Mouse (Mus musculus) lung, postnatal 0 days (tissue): ENCODE data around the gene Tnik. TPM values are rescaled to one million over a fixed set of nuclear protein-coding genes. Genes with fewer than 3 reads are reported as not detected.
A peak's percentile ranks its signal among the peaks of the same experiment; 100 is the strongest.

ENCODE experiments used
- ATAC-seq: fragments of 200-750 bp; cut with Nextera tagmentation; 2 replicates; pipeline ENCODE4 v1.8.0; 2017; ENCODE audit warnings: moderate library complexity
- DNase-seq: peaks from one replicate; pipeline ENCODE4 v3.0.0-alpha.2; 2016; ENCODE audit warnings: low spot score
- H3K27ac ChIP-seq: fragments of 300-500 bp; sonication (generic); 2 replicates; pipeline ENCODE4 v1.5.1; 2014; ENCODE audit warnings: antibody characterized with exemption, mild to moderate bottlenecking, low read length, mixed read lengths
- H3K27me3 ChIP-seq: fragments of 300-500 bp; sonication (generic); replicated peaks from 2 replicates; pipeline ENCODE4 v1.6.1; 2014; ENCODE audit warnings: low read length, mixed read lengths; ENCODE audit not compliant: insufficient read depth
- H3K36me3 ChIP-seq: fragments of 300-500 bp; sonication (generic); 2 replicates; pipeline ENCODE4 v1.6.1; 2014; ENCODE audit warnings: low read length, mixed read lengths; ENCODE audit not compliant: insufficient read depth
- H3K4me1 ChIP-seq: fragments of 300-500 bp; sonication (generic); 2 replicates; pipeline ENCODE4 v1.6.1; 2014; ENCODE audit warnings: antibody characterized with exemption, low read depth, low read length, mixed read lengths; ENCODE audit not compliant: insufficient read depth
- H3K4me2 ChIP-seq: fragments of 300-500 bp; sonication (generic); replicated peaks from 2 replicates; pipeline ENCODE4 v1.6.1; 2014; ENCODE audit warnings: low read depth, mild to moderate bottlenecking, low read length, moderate library complexity, mixed read lengths
- H3K4me3 ChIP-seq: fragments of 300-500 bp; sonication (generic); 2 replicates; pipeline ENCODE4 v1.5.1; 2014; ENCODE audit warnings: low read depth, low read length
- H3K9ac ChIP-seq: fragments of 300-500 bp; sonication (generic); replicated peaks from 2 replicates; pipeline ENCODE4 v1.6.1; 2014; ENCODE audit warnings: low read depth, mild to moderate bottlenecking
- H3K9me3 ChIP-seq: fragments of 300-500 bp; sonication (generic); 2 replicates; pipeline ENCODE4 v1.6.1; 2016; ENCODE audit warnings: low read length, mixed read lengths
- CTCF ChIP-seq: IDR thresholded peaks from 2 replicates; pipeline ENCODE4 v1.5.1; 2016; ENCODE audit warnings: antibody characterized with exemption, mild to moderate bottlenecking
- EP300 ChIP-seq: IDR thresholded peaks from 2 replicates; pipeline ENCODE4 v1.6.1; 2016; ENCODE audit warnings: antibody characterized with exemption, mild to moderate bottlenecking, control low read depth
- WGBS: fragments of 180-500 bp; shearing (Covaris S2); extraction: QIAGEN DNeasy Blood & Tissue Kit; methylation state at CpG from one replicate; pipeline ENCODE4 v1.1.7; 2014; 5-methylcytosine and 5-hydroxymethylcytosine counted together
- polyA plus RNA-seq: library from polyadenylated mRNA; unstranded; fragments of >200 nt; fragmentation: Nextera tagmentation; extraction: Ambion mirVana; gene quantifications from 2 replicates; pipeline ENCODE4 v1.2.1, GENCODE M21; 2015

Gene Tnik
- polyA plus RNA-seq, 1 experiment from 2014 or later: 6.1 TPM

DNA sequence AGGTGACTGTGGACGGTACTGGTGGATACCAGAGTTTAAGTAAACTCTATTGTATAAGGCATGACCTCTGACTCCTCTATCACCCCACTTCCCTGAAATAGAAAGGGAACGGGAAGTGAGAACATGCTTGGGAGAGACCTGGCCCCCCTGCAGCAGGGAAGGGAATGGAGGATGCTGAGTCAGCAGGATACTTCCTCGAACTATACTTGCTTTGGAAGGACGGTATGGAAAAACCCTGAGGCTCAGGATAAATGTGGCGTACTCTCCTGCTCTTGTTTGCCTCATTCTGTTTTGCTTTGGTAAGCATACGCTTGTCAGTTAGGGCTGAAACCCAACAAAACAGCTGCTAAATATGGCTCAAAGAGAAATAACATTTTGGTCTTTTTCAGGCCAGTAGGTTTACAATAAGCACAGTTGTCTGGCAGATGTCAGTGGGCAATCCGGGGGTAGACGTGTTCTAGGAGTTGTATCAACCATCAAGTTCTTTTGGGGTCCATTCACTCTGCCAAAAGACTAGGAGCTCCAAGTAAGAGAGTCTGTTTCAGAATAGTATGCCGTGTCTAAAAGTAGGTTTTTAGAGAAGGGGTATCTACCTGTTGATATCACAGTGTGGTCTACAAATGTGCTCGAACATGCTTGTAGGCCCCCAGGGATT, 87.3 kb downstream of the Tnik start:
- ATAC-seq (no peak; the same call in 1 of the 2 replicates), DNase-seq (peak; percentile 51)
- Histone ChIP-seq H3K4me1 (peaks cover 3% of the 10 kb centered on the region; the same call in 1 of the 2 replicates), H3K27ac (no peak overlapping the region), H3K36me3 (no peaks in the 10 kb centered on the region), H3K27me3 (no peaks in the 10 kb centered on the region), H3K9me3 (no peaks in the 10 kb centered on the region), H3K4me3 (no peak overlapping the region), H3K4me2 (no peak overlapping the region), H3K9ac (no peak overlapping the region)
- no peak for TF ChIP-seq EP300
- no peak for TF ChIP-seq CTCF
- WGBS: 53% methylated on average over 10 of the region's 10 CpGs

DNA sequence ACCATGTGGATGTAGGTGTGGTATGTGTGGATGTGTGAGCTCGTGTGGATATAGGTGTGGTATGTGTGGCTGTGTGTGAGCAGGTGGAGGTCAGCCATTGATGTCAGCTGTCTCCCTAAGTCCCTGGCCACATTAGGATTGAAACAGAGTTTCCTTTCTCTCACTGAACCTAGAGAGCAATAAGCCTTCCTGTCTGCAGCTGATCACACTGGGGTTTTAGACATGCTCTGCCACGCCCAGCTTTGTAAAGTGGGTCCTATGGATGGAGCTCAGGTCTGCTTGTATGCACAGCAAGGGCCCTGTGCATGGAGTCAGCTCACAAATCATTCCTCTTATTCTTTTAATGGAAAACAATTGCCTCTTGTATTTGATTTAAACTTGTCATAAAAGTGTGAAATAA, 95.4 kb downstream of the Tnik start:
- Histone ChIP-seq H3K9ac (no peak overlapping the region), H3K9me3 (no peaks in the 10 kb centered on the region), H3K4me3 (no peak overlapping the region), H3K27ac (no peak overlapping the region), H3K4me1 (peaks cover 6% of the 10 kb centered on the region; the same call in 1 of the 2 replicates), H3K27me3 (no peaks in the 10 kb centered on the region), H3K4me2 (no peak overlapping the region), H3K36me3 (no peaks in the 10 kb centered on the region)
- TF ChIP-seq EP300 (no peak), CTCF (no peak)
- DNase-seq (no peak), ATAC-seq (no peak)
- WGBS: 67% methylated on average over 2 of the region's 2 CpGs

DNA sequence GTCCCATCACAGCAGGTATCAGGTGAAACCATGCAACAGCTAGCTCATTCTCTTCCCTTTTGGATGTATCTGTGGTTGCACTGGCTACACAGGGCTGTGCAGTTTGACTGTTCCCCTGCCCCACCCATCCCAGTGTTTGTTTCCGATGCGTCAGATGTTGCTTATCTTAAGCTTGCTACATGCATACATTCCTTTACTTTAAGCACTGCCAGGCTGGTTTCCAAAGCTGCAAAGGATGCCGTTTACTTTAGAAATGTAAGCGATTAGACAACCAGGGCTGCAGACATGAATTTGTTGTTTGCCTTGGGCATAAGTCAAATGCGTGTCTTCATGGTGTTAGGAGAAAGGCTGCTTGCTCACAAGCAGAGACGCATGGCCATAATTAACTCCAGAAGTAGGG, 96.1 kb downstream of the Tnik start:
- no peak overlapping the region for H3K9ac ChIP-seq
- H3K27ac ChIP-seq: no peak overlapping the region
- H3K4me1 ChIP-seq: peaks cover 6% of the 10 kb centered on the region; the same call in 1 of the 2 replicates
- ATAC-seq: peak; percentile 89
- whole genome bisulfite sequencing: 19% methylated on average over 6 of the region's 6 CpGs
- no peak for TF ChIP-seq CTCF
- TF ChIP-seq EP300: peak; percentile 87
- DNase-seq: peak; percentile 72
- no peaks in the 10 kb centered on the region for H3K36me3 ChIP-seq
- no peak overlapping the region for H3K4me3 ChIP-seq
- H3K9me3 ChIP-seq: 0 out of 2 replicates have a peak, but pooled peaks cover 3% of the 10 kb centered on the region
- H3K4me2 ChIP-seq: no peak overlapping the region
- H3K27me3 ChIP-seq: no peaks in the 10 kb centered on the region

DNA sequence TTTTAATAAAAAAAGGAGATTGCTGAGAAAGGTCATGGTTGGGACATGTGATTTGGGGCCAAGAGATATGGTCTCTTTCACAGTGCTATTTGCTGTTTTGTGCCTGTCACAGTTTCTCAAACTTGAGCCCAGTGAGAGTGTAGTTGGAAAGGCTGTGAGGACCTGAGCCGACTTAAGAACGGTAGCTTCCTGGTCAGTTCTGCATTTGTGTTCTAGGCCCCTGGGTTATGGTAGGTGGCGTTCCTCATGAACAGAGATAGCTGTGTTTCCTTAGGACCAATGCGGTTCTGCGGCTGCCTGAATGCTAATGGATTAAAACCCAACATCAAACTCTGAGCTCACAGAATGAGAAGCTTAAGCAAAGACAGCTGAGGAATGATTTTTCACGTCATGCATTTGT, 98.0 kb downstream of the Tnik start:
- TF ChIP-seq CTCF (no peak), EP300 (no peak)
- ATAC-seq: no peak

DNA sequence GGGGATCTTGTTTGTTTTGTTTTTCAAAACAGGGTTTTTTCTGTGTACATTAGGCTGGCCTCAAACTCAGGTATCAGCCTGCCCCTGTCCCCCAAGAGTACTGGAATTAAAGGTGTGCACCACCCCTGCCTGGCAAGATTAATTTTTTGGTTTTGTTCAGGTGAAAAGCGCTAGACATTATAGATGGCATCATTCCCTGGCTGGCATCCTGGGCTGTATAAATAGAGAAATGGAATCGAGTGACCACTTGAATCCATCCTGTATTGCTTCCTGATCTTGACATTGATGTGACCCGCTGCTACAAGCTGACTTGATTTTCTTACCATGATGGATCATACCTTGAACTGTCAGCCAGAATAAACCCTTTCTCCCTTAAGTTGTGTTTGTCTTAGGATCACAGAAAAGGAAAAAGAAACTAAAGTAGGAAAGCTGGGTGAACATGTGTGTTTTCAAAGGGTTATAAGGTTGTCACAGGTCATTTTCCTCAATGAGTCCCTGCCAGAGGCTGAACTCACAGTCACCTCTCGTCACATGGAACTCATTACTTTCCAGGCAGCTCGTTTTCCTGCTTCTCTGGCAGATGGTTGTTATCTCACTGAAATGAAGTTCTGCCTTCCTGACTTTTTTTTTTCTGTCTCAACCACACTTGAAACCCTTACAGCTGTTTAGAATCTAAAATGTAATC, 100.6 kb downstream of the Tnik start:
- Histone ChIP-seq H3K4me1 (peaks cover 6% of the 10 kb centered on the region; the same call in 1 of the 2 replicates), H3K27ac (no peak overlapping the region), H3K4me2 (no peak overlapping the region), H3K36me3 (no peaks in the 10 kb centered on the region), H3K9me3 (0 out of 2 replicates have a peak, but pooled peaks cover 3% of the 10 kb centered on the region), H3K27me3 (no peaks in the 10 kb centered on the region), H3K4me3 (no peak overlapping the region), H3K9ac (no peak overlapping the region)
- WGBS: 45% methylated on average over 5 of the region's 5 CpGs
- no peak for DNase-seq
- no peak for ATAC-seq
- no peak for TF ChIP-seq EP300
- TF ChIP-seq CTCF: no peak

More for the DNA sequence above, 98.0 kb downstream of the Tnik start:
- Histone ChIP-seq H3K4me2 (no peak overlapping the region), H3K27ac (no peak overlapping the region), H3K27me3 (no peaks in the 10 kb centered on the region), H3K9me3 (0 out of 2 replicates have a peak, but pooled peaks cover 3% of the 10 kb centered on the region), H3K36me3 (no peaks in the 10 kb centered on the region), H3K9ac (no peak overlapping the region), H3K4me1 (peaks cover 6% of the 10 kb centered on the region; the same call in 1 of the 2 replicates), H3K4me3 (no peak overlapping the region)
- no peak for DNase-seq
- 91% methylated on average over 6 of the region's 6 CpGs for WGBS

DNA sequence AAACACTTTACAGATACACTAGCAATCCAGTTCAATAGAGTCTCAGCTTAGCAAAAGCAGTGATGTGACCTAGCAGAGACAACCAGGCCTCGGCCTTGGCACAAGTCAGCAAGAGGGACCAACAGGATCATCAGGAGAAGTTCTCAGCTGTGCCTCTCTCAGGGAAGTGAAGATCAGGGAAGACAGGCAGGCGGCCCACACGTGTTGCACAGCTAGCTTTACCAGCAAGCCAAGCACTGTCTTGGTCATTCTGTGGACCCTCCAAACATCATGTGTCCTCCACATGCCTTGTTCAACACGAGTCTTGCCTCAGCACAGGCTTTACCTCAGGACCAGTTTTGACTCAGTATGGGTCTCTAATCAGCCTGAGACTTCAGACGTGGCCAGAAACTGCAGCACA, 105.7 kb downstream of the Tnik start:
- no peak overlapping the region for H3K9ac ChIP-seq
- no peak for ATAC-seq
- no peaks in the 10 kb centered on the region for H3K27me3 ChIP-seq
- DNase-seq: no peak
- TF ChIP-seq EP300 (no peak), CTCF (no peak)
- H3K4me2 ChIP-seq: no peak overlapping the region
- H3K4me1 ChIP-seq: no peaks in the 10 kb centered on the region; the same call in 1 of the 2 replicates
- no peak overlapping the region for H3K4me3 ChIP-seq
- H3K9me3 ChIP-seq: no peaks in the 10 kb centered on the region
- 77% methylated on average over 5 of the region's 5 CpGs for WGBS
- H3K27ac ChIP-seq: no peak overlapping the region; the same call in 1 of the 2 replicates
- no peaks in the 10 kb centered on the region for H3K36me3 ChIP-seq
